Mouse (Mus musculus): ENCODE results near the gene Rec8. TPM values are rescaled to one million over a fixed set of nuclear protein-coding genes. Genes with fewer than 3 reads are reported as not detected.

The Rec8 gene
- polyA plus RNA-seq (2012; rRNA removed), result 2.8 and 3.3 TPM in 2 replicates

GRCm38 (mm10) chr14:55617822-55618221, at the start of gene Rec8:
TSS of gene Rec8 (plus strand) at chr14:55618037.
- DNase-seq (ENCODE audit: low spot score), result no peak

GRCm38 (mm10) chr14:55570588-55570987, 47.2 kb upstream of the Rec8 start:
- DNase-seq (ENCODE audit: low spot score), result no peak

DNA sequence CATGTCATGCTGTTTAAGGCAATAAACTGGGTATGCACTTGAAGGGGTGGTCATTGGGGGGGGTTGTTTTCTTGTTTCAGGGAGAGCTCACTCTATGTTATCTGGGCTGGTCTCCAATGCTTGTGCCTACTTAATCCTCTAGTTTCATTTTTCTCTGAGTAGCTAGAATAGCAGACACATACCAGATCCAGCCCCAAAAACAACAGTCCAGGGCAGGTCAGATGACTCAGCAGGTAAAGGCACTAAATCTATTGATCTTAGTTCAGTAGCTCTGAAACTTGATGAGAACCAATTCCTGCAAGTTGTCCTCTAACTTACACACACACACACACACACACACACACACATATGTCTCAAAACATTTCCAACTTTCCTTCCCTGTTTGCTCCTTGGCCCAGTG, 46.1 kb upstream of the Rec8 start:
- no peak for DNase-seq (ENCODE audit: low spot score)

DNA sequence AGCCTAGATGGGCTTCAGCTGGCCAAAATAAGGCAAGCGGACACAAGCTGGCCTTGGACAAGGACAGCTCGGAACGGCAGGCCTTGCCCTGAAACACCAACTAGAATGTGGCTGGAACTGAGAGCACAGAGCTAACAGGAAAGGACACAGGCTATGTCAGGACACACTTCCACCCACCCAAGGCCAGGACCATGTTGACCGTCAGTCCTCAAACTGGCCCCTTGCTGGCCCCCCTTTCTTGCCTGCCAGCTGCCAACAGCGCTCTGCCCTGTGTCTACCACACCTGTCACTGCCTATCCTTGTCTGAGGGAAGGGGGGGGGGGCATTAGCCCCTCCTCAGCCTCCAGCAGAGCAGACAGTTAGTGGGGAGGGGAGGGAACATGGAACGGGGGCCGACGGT, 42.5 kb upstream of the Rec8 start, which contains the start of gene Fitm1:
TSS of gene Fitm1 (plus strand) at position 316 of the 400 bp plus-strand sequence.
- DNase-seq (ENCODE audit: low spot score), result no peak

GRCm38 (mm10) chr14:55575711-55576110, 42.1 kb upstream of the Rec8 start:
- no peak for DNase-seq (ENCODE audit: low spot score)

GRCm38 (mm10) chr14:55576376-55576775, 41.5 kb upstream of the Rec8 start:
- DNase-seq (ENCODE audit: low spot score), result no peak

DNA sequence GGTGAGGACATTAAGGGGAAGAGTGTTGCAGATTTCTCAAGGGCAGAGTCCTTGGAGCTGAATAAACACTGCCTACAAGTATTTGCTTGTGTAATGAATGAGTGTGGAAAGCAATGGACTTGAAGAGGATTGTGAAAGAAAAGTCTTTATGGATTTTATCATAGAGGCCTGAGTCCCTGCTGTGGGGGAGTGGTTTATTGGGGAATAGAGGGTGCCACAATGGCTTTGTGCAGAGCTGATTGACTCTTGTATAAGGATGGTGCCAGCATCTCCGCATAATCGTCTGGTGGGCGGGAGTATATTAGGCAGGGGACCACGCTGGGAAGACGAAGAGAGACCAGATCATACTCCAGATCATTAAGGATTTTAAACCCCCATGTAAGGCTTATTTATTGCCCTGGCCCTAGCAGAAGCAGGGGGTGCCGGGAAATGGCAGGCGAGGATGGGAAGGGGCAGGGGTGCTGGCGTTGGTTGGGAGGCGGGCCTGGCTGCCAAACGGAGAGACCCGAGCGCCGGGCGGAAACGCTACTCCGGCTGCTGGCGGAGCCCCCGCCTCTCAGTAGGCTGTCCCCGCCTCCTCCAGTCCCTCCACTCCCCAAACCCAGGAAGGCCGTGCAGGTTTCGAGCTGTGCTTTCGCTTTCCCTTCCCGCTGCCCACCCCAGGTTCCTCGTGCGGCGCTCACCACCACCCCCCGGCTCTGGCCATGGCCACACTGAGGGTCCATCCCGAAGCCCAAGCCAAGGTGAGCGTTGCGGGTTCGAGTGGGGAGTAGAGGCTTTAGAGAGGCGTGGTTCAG, 39.8 kb upstream of the Rec8 start, which contains the start of gene Psme1:
TSS of gene Psme1 (plus strand) at position 253 of the 797 bp plus-strand sequence.
- DNase-seq (ENCODE audit: low spot score), result peak; percentile 67

DNA sequence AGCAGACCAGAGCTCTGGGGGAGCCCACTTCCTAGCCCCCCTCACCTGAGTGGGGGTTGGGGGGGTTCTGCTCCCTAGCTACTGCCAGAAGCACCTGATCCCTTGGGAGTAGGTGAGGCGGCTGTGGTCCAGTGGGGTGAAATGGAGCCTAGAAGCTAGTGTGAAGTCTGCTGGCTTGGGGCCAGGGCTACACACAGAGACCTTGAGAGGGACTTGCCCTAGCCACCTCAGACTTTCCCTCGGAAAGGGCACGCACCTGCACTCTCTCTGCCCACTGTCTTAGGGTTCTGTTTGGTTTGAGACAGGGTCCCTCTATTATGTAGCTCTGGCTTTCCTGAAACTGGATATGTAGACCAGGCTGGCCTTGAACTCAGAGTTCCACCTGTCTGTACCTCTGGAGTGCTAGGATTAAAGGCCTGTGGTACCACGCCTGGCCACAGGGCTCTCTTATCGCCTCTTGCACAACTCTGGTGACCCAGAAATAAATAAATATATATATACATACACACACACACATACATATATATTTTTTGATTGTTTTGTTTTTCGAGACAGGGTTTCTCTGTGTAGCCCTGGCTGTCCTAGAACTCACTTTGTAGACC, 39.1 kb upstream of the Rec8 start:
- DNase-seq (ENCODE audit: low spot score), result peak; percentile 50

DNA sequence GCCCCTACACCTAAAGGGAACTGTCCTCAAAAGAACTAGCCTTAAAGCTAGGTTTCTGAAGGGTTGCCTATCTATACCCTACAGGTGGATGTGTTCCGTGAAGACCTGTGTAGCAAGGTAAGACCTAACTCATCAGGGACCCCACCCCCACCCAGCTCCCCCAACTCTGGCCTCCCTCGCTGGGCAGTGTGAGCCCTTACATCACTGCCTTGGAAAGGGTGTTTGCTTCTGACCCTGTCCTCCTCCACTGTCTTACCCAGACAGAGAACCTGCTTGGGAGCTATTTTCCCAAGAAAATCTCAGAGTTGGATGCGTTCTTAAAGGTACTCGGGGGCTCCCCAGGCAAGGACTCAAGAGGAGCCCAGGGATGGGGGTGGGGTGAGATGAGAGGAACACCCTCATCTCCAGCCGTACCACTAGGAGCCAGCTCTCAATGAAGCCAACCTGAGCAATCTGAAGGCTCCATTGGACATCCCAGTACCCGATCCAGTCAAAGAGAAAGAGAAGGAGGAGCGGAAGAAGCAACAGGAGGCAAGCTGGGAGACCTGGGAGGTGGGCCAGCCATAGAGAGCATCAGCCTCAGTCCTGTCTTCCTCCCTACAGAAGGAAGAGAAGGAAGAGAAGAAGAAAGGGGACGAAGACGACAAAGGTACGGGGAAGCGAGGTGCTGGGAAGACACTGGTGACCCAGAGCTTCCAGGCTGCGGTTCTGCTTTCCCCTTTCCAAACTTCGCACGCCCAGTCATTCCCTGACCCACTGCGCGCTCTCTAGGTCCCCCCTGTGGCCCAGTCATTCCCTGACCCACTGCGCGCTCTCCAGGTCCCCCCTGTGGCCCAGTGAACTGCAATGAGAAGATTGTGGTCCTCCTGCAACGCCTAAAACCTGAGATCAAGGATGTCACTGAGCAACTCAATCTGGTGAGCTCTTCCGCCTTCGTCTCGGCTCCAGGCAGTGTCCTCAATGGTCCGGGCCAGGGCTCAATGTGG, 38.0 kb upstream of the Rec8 start:
- DNase-seq (ENCODE audit: low spot score), result no peak

DNA sequence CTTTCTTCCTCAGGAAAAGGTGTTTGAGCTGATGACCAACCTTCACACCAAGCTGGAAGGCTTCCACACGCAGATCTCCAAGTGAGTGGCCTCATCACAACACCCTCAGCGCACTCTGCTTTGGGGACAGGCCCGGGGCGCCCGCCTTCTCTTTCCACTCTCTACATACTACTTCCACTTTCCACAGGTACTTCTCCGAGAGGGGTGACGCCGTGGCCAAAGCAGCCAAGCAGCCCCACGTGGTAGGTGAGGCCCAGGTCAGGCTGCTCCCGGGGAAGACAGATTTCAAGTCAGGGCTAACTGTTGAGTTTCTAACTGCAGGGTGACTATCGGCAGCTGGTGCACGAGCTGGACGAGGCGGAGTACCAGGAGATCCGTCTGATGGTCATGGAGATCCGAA, 37.1 kb upstream of the Rec8 start:
- DNase-seq (ENCODE audit: low spot score), result no peak

GRCm38 (mm10) chr14:55581981-55582681, 35.7 kb upstream of the Rec8 start:
- DNase-seq (ENCODE audit: low spot score), result no peak

DNA sequence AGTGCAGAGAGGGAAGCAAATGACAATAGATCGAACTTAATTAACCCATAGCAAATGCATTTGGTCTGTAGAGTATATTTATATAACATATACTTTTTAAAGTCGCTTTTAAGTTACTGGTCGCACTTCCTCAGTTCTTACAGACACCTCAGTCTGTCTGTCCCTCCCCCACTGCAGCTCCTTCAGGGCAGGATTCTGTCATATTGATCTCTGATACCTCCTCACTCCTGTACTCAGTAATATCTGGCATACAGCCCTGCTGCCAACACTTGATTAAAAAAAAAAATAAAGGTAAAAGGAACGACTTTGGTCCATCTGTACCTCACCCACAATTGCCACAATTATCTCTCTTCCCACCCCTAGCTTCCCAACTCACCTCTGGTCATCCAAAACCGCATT, 33.5 kb upstream of the Rec8 start:
- DNase-seq (ENCODE audit: low spot score), result no peak

- DNase-seq (ENCODE audit: low spot score), result peak; percentile 60
These were observed 32.9 kb upstream of the Rec8 start, which contains the start of gene Emc9 for GRCm38 (mm10) chr14:55584702-55585565. TSS of gene Emc9 (minus strand) at chr14:55585302.

GRCm38 (mm10) chr14:55585566-55585960, 32.3 kb upstream of the Rec8 start:
- no peak for DNase-seq (ENCODE audit: low spot score)

- DNase-seq (ENCODE audit: low spot score), result no peak
These were observed 31.7 kb upstream of the Rec8 start for GRCm38 (mm10) chr14:55586149-55586548.

GRCm38 (mm10) chr14:55589271-55589670, 28.6 kb upstream of the Rec8 start:
- DNase-seq (ENCODE audit: low spot score), result no peak

- DNase-seq (ENCODE audit: low spot score), result no peak
These were observed 27.9 kb upstream of the Rec8 start for GRCm38 (mm10) chr14:55589771-55590448.

DNA sequence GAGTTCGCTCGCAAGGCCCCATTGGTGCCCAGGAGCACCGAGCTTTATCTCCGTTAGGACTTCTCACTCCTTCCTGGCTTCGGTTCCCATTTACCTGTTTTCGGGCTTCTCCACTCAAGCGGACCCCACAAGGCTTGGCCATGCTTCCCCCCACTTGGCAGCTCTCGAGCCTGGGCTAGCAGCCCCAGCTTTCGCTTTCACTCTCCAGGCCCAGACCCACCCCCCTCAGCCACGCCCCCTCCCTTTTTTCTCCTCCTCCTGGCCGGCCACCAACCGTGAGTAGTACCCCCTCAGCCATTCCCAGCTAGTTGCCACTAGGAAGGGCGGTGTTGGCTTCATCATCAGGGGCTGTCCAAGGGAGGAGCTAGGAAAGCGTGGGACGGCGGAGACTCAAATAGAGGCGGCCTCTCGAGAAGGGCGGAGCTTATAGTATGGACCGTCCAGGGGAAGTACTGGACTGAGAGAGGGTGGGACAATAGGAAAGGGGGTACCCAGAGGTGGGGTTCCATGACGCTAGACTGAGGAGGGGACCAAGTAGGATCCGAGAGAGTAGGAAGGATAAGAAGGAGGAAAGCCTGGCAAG, 27.0 kb upstream of the Rec8 start, which contains the start of gene Psme2:
TSS of gene Psme2 (minus strand) at position 366 of the 583 bp plus-strand sequence.
- DNase-seq (ENCODE audit: low spot score), result peak; percentile 75

- peak; percentile 81 for DNase-seq (ENCODE audit: low spot score)
These were observed 26.4 kb upstream of the Rec8 start, which contains the start of gene Rnf31 for GRCm38 (mm10) chr14:55591331-55591891. TSS of gene Rnf31 (plus strand) at chr14:55591708.
